Mouse (Mus musculus) gastrocnemius, postnatal 36 days (tissue): ENCODE results near the gene Angpt4. TPM values are rescaled to one million over a fixed set of nuclear protein-coding genes. Genes with fewer than 3 reads are reported as not detected.

Experiments used
- DNase-seq, 2 experiments: peaks; one replicate each; pipeline ENCODE4 v3.0.0; 2022
- intact Hi-C: fragments of 180-260 bp; cut with DNase I; formaldehyde crosslinking; loops from one replicate; pipeline ENCODE4 v1.15.1; 2025
- long read RNA-seq, 2 experiments: library from polyadenylated mRNA; stranded (forward); transcript quantifications; one replicate each; pipeline ENCODE4 v2.0.0; 2021
- total RNA-seq, 2 experiments: library from RNA; stranded (reverse); gene quantifications; 2 replicates each; pipeline ENCODE4 v1.2.3; 2021

Gene Angpt4
- total RNA-seq, result under 1 TPM; 0.10 to 0.15 TPM
- long read RNA-seq, experiment 1, partial matches to known transcripts, result 0 of 1 reads
- long read RNA-seq, experiment 1, other reads (novel, unspliced or antisense), result 0 of 1 reads
- long read RNA-seq, experiment 2, result 0 reads

DNA sequence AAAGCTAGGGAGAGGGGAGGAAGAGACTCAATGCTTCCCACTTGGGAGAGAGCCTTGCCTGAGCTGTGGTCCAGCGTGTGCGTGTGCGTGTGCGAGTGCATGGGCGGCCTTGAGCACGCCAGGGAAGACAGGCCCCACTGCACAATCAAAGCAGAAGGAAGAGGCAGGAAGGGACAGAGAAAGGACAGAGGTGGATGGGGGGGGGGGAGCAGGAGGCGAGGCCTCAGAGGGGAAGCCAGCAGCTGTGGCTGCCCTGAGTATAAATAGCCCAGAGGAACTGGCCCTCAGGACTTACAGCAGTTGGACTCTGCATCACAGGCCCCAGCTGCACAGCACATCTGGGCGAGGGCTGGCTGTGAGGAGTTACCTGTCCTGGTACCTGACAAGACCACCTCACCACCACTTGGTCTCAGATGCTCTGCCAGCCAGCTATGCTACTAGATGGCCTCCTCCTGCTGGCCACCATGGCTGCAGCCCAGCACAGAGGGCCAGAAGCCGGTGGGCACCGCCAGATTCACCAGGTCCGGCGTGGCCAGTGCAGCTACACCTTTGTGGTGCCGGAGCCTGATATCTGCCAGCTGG, at the start of gene Angpt4:
TSS of gene Angpt4 (plus strand) at position 292 of the 582 bp plus-strand sequence.
- intact Hi-C loops, result no loop called here
- DNase-seq, result no peak

DNA sequence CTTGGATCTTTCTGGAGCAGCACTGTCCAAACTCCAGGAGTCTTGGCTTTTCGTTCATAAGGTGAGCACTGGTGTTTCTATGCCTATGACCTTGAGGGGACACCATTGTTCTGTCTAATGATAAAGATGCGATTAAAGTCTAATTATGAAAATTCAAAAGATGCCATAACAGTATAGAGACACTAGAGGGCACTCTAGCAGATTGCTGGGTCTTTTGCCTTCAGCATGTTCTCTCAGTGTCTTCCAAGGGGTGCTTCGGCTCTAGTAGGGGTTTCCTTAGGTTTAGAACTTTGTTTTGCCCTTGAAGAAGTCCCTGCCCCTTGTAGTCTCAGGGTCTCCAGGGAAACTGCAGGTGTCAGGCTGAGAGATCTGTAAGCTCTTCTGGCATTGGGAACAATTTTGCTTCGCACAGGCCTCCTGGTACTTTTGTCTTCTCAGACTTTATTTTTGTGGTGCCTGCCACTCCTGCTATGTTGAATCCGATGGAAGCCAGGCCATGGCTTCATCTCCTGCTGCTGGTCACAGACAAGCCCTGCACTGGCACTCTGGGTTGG, 48.7 kb upstream of the Angpt4 start:
- intact Hi-C loops, result loop anchor here (10.0 kb wide), 1 partner anchor 368 kb away; the partner anchor contains the start of gene Nsfl1c
- no peak for DNase-seq

DNA sequence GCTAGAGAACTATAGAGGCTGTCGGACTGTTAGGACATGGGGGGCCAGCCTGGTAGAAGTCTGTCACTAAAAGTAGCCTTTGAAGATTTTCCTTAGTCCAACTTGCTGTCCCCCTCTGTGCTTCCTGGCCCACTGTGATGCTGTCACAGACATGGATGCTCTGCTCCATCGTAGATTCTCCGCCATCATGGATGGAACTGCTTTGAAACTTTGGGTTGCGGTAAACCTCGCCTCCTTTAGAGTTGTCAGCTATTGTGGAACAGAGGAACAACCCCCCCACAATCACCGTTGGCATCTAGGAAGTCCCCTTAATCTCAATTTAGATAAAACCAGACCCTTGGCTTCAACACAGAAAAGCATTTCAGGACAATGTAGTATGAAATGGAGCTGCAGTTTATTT, 46.1 kb upstream of the Angpt4 start:
- intact Hi-C loops, result loop anchor here (10.0 kb wide), 1 partner anchor 370 kb away; the partner anchor contains the start of gene Nsfl1c

GRCm38 (mm10) chr2:151866487-151866886, 44.5 kb upstream of the Angpt4 start:
- intact Hi-C loops, result loop anchor here (10.0 kb wide), 1 partner anchor 372 kb away; the partner anchor contains the start of gene Nsfl1c
- no peak for DNase-seq

More for the DNA sequence above, 46.1 kb upstream of the Angpt4 start:
- no peak for DNase-seq

- intact Hi-C loops, result loop anchor here (10.0 kb wide), 1 partner anchor 373 kb away; the partner anchor contains the start of gene Nsfl1c
- DNase-seq, result no peak
These were observed 42.8 kb upstream of the Angpt4 start for GRCm38 (mm10) chr2:151868196-151868595.

GRCm38 (mm10) chr2:151874551-151874950, 36.5 kb upstream of the Angpt4 start:
- no peak for DNase-seq
- intact Hi-C loops, result loop anchor here (10.0 kb wide), 1 partner anchor 320 kb away; no protein-coding TSS in a partner anchor

DNA sequence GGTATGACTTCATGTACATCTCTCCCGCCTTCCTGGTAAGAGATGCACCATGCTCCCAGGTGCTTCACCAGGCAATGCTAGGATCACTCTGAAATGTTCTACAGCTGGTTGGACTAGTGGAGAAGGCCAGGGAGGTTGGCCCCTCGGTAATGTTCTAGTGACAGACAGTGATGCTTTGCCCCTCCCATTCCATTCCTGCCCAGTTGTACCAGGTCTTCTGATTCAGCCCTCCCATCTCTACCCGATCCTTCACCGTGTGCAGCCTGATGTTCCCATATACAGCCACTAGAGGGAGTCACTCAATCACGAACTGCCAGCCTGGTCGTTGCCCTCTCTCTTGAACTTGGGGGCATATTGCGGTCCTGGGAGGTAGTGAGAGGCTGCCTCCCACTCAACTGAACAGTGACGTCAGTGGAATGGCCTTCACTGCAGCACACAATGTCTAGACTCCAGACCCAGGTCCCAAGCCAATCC, 35.0 kb upstream of the Angpt4 start:
- no peak for DNase-seq
- intact Hi-C loops, result loop anchor here (2.0 to 10.0 kb wide), 3 partner anchors 66 to 319 kb away; no protein-coding TSS in a partner anchor

- intact Hi-C loops, result loop anchor here (5.0 to 10.0 kb wide), 2 partner anchors 64 to 316 kb away; no protein-coding TSS in a partner anchor
- no peak for DNase-seq
These were observed 32.4 kb upstream of the Angpt4 start for GRCm38 (mm10) chr2:151878645-151879044.

GRCm38 (mm10) chr2:151879760-151880159, 31.2 kb upstream of the Angpt4 start:
- no peak for DNase-seq
- intact Hi-C loops, result loop anchor here (5.0 to 10.0 kb wide), 2 partner anchors 63 to 315 kb away; no protein-coding TSS in a partner anchor

DNA sequence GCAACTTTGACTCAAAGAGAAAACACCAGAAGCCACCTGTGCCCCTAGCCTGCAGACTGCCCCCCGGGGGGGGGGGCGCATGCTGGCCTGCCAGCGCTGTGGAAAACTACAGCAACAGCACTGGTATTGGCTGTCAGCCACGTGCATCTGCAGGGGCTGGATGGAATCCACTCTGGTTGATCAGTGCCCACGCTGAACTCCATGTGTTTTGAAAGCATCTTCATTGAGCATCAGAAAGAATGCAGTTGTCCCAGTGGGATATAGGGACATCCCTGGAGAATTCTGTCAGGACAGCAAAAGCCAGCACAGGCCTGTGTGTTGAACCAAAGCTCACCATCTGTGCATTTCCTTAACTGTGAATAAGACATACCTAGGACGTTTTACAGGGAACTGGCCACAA, 20.0 kb upstream of the Angpt4 start:
- intact Hi-C loops, result no loop called here
- no peak for DNase-seq

DNA sequence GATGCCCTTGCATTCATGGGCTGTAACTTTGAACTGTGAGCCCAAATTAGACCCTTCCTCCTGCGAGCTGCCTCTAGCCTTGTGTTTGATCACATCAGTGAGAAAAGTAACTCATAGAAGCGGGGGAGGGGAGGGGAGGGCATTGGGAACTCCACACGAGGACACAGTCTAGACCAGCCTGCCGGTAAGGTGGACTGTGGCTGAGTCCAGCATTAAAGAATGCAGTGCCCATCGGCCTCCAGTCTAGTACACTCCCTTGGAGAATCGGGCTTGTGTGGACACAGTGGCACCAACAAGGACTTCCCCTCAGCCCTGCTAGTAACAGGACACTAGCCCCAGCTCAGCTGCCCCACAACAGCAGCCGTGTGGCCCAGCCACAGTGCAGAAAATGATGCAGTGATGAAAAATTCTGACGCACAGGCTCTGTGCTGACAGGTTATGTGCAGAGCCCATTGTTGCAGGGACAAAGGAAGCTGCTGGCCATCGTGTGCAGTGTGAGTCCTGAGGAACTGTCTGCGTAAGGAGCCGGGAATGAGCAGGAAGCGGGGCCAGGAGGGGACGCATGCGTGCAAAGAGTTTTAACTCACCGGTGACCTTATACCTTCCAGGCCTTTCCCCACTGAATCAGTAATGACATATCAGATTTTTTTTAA, 17.8 kb upstream of the Angpt4 start:
- DNase-seq, result no peak
- intact Hi-C loops, result no loop called here

DNA sequence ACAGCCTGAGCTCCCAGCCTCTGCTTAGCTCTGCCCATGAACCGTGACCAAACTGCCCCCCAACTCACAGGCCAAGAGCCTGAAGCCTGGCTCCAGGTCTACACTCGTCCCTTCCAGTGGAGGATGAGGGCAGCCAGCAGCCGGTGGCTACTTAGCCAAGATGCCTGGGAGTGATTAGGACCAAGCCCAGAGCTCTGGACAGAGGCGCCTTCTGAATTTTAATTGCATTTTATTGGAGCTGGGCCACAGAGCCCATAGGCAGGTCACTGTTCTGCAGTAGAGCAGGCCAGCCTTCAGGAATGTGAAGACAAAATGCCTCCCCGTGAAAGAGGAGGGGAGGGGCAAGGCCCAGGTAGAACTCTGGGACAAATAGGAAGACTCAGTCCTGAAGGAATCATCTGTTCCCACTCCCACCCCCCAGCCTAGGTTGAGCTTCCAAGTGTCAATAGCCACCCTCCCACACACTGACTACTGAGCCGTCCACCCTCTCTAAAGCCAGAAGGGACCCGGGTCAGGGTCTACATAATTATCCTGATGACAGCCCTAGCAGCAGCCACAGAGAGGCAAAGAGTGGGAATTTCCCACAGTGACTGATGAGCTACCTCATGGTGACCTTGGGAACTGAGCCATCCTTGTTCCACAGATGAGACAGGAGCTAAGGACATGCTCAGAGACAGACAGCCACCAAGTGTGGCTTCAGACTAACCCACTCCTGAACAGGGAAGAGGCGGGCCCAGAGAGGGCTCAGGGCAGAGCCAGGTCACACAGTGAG, 16.6 kb upstream of the Angpt4 start:
- intact Hi-C loops, result no loop called here
- DNase-seq, result no peak

GRCm38 (mm10) chr2:151895911-151896310, 15.1 kb upstream of the Angpt4 start:
- no peak for DNase-seq
- intact Hi-C loops, result no loop called here

GRCm38 (mm10) chr2:151898106-151898505, 12.9 kb upstream of the Angpt4 start:
- no peak for DNase-seq
- intact Hi-C loops, result no loop called here

GRCm38 (mm10) chr2:151900845-151901244, 10.2 kb upstream of the Angpt4 start:
- DNase-seq, result no peak
- intact Hi-C loops, result no loop called here

DNA sequence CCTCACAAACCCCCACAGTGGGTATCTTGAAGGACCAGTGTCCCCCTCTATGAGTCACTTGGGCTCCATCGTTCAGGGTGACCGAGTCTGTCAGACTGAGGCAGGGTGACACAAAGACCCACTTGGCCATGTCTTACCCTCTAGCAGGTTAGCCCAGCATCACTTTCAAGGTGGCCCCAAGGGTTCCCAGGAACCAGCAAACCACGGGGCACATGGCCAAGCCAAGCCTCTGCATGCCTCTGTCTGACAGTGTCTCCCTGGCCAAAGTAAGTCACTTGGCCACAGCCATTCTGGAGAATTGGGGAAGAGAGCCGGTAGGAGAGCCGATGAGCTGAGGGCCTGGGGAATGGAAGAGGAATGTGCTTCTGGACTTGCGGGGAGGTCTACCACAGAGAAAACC, 7.7 kb upstream of the Angpt4 start:
- no peak for DNase-seq
- intact Hi-C loops, result no loop called here

DNA sequence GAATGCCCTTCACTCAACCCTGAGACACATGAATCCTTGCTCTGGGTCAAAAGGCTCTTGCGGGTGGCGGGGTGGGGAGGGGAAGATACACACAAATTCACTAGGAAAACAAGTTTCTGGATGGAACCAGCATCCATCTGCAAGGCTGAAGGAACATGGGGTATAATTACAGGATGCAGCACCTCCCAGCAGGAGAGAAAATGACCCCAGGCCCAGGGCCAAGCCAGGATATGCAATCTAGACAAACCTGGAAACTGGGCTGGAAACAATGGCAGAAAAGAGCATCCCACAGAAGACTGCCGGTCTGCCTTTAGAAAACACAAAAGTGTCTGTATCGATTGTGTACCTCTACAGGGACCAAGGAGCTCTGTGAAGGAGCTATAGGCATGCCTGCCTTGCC, 7.1 kb upstream of the Angpt4 start:
- DNase-seq, result no peak
- intact Hi-C loops, result no loop called here

DNA sequence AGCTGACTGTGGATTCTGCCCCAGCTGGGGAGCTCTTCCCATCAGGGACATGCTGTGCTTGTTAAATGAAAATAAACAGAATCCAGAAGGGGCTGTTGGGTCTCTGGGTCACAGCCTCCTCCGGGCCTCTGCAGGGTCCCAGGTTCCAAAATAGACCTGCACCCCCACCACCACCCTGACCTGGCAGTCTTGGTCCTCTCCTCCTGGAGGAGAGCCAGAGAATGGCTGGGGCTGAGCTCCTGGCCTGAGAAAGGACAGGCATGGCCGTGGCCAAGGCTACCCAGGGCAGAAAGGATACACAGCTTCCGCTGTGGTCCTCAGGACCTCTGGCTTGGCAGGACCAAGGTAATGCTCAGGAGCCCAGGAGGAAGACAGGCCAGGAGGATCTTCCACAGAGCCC, 6.4 kb upstream of the Angpt4 start:
- intact Hi-C loops, result no loop called here
- DNase-seq, result no peak

DNA sequence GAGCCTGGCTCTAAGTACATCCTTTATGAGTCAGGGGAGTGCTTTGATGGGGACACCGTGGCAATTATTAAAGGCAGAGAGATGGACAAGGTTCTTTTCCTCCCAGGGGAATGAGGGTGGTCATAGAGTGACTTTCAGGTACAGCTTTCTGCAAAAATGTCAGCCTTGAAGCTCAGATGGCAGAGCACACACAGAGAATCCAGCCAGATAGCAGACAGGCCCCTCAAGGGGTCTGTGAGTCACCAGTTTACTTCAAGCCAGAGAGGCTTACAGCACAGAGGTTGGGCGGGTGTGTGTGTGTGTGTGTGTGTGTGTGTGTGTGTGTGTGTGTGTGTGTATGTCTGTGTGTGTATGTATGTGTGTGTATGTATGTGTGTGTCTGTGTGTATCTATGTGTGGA, 4.0 kb upstream of the Angpt4 start:
- intact Hi-C loops, result no loop called here
- no peak for DNase-seq

DNA sequence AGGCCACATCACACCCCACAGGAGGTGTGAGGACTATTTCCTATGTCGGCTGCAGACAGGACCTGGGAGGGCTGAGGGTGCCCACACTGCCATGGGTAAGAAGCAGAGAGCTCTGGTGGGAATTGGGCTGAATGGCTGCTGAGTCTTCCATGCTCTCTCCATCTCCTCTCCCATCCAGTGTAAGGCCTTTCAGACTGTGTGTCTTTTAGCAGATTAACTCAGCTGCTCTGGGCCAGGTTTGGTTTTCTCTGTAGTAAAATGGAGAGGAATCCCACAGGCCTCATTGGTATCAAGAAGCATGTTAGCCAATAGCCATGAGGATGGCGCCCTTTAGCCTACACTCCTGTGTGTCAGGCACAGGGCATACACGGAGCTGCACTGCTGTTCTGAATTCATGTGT, 1.6 kb upstream of the Angpt4 start:
- intact Hi-C loops, result no loop called here
- no peak for DNase-seq
